Mouse (Mus musculus) embryo, embryonic 10.5 days (tissue): ENCODE results near the gene Net1.
A peak's percentile ranks its signal among the peaks of the same experiment; 100 is the strongest.
"Not testable (repeated sequence)": the region's sequence is repeated elsewhere in the genome, so short reads cannot be mapped to it uniquely, and the experiment has no call there.

Experiments
- DNase-seq: peaks from one replicate; pipeline ENCODE4 v3.0.0-alpha.2; 2015; ENCODE audit warnings: low spot score

Net1 gene

GRCm38 (mm10) chr13:3890061-3890460 is 28.0 kb downstream of the Net1 start:
- DNase-seq: peak; percentile 45

GRCm38 (mm10) chr13:3889111-3889510 is 28.9 kb downstream of the Net1 start:
- no peak for DNase-seq

- DNase-seq: no peak
Measured at GRCm38 (mm10) chr13:3886663-3887062, 31.4 kb downstream of the Net1 start.

- peak; percentile 36 for DNase-seq
Measured at GRCm38 (mm10) chr13:3877679-3878220, 40.3 kb downstream of the Net1 start.

GRCm38 (mm10) chr13:3877185-3877584 is 40.8 kb downstream of the Net1 start:
- no peak for DNase-seq

- no peak for DNase-seq
Measured at GRCm38 (mm10) chr13:3876448-3876847, 41.6 kb downstream of the Net1 start.

GRCm38 (mm10) chr13:3872832-3873231 is 45.2 kb downstream of the Net1 start:
- DNase-seq: no peak

- no peak for DNase-seq
Measured at GRCm38 (mm10) chr13:3869901-3870300, 48.1 kb downstream of the Net1 start.

GRCm38 (mm10) chr13:3867158-3867557 is 50.9 kb downstream of the Net1 start:
- DNase-seq: no peak

GRCm38 (mm10) chr13:3866355-3867052 is 51.5 kb downstream of the Net1 start:
- DNase-seq: no peak

- no peak for DNase-seq
Measured at GRCm38 (mm10) chr13:3865648-3866354, 52.2 kb downstream of the Net1 start.

GRCm38 (mm10) chr13:3862922-3863580 is 55.0 kb downstream of the Net1 start:
- DNase-seq: no peak

GRCm38 (mm10) chr13:3862325-3862724 is 55.7 kb downstream of the Net1 start:
- DNase-seq: no peak

- DNase-seq: no peak
Measured at GRCm38 (mm10) chr13:3861251-3861650, 56.8 kb downstream of the Net1 start.

- no peak for DNase-seq
Measured at GRCm38 (mm10) chr13:3856252-3856651, 61.8 kb downstream of the Net1 start.

- no peak for DNase-seq
Measured at GRCm38 (mm10) chr13:3854856-3855255, 63.2 kb downstream of the Net1 start.

GRCm38 (mm10) chr13:3853648-3854333 is 64.2 kb downstream of the Net1 start, which contains the start of gene Calm5:
Gene Calm5, plus strand, starts transcription at chr13:3854173.
- not testable (repeated sequence) for DNase-seq

- DNase-seq: no peak
Measured at GRCm38 (mm10) chr13:3850330-3850729, 67.7 kb downstream of the Net1 start.

- not testable (repeated sequence) for DNase-seq
Measured at GRCm38 (mm10) chr13:3840662-3841061, 77.4 kb downstream of the Net1 start.

GRCm38 (mm10) chr13:3837312-3837807 is 80.7 kb downstream of the Net1 start, which contains the start of gene Calm4:
Gene Calm4, plus strand, starts transcription at chr13:3837757.
- DNase-seq: not testable (repeated sequence)

GRCm38 (mm10) chr13:3833644-3834043 is 84.4 kb downstream of the Net1 start:
- not testable (repeated sequence) for DNase-seq

- DNase-seq: no peak
Measured at GRCm38 (mm10) chr13:3832450-3832849, 85.6 kb downstream of the Net1 start.
